16 mouse cellular contexts compared by ENCODE assay signal in genomic region chr11:72481952-72482351, GRCm38 (mm10). TPM values are rescaled to one million over a fixed set of nuclear protein-coding genes. Genes with fewer than 3 reads are reported as not detected.
DNase-seq lines count a peak whose midpoint lies in the region; ATAC-seq lines count a peak whose summit lies in the region.
"Had no signal": no experiment of that assay in that cellular context is flagged by ENCODE, and none has a peak within 500 bp of the region (broad histone marks: within the 10 kb centered on the region; RNA-seq: fewer than 3 reads in every experiment).

No protein-coding gene starts in this region.

- no peaks in the 10 kb centered on the region for H3K9me3 ChIP-seq in heart, embryonic 10.5 days
- no peaks in the 10 kb centered on the region for H3K9me3 ChIP-seq in liver, embryonic 15.5 days (replicated peaks)
- H3K9me3 ChIP-seq: hindbrain, embryonic 12.5 days; midbrain, embryonic 12.5 days had no signal

- peak; percentile 96 for DNase-seq in heart, embryonic 10.5 days (ENCODE audit: low spot score)
- DNase-seq in heart, postnatal 10 days: no peak
- peak; percentile 95 for DNase-seq in 416B (ENCODE audit: low read depth)
- DNase-seq in urinary bladder, postnatal 10 days (ENCODE audit: low spot score): no peak
- no peak for DNase-seq in cerebellum, adult 18-20 months
- DNase-seq in layer of hippocampus, postnatal 10 days (ENCODE audit: low spot score in 2 of 2): no peak
- DNase-seq: cerebellum, postnatal 25 days; kidney, adult 2 months; lung, embryonic 14.5 days; thymus, adult 2 months had no signal

- WGBS in heart, embryonic 10.5 days: 45% methylated on average over 4 of the region's 4 CpGs
- 18% methylated on average over 4 of the region's 4 CpGs for WGBS in liver, embryonic 15.5 days (ENCODE audit: insufficient replicate concordance)

- H3K27me3 ChIP-seq in heart, embryonic 10.5 days (ENCODE audit: insufficient read depth, poor library complexity, severe bottlenecking): peaks cover 20% of the 10 kb centered on the region
- H3K27me3 ChIP-seq in liver, embryonic 15.5 days: no peaks in the 10 kb centered on the region

- no peaks in the 10 kb centered on the region for H3K36me3 ChIP-seq in heart, embryonic 10.5 days
- H3K36me3 ChIP-seq in liver, embryonic 15.5 days (replicated peaks): no peaks in the 10 kb centered on the region
- H3K36me3 ChIP-seq: hindbrain, embryonic 12.5 days; midbrain, embryonic 12.5 days had no signal

- peaks cover 70% of the 10 kb centered on the region for H3K4me1 ChIP-seq in heart, embryonic 10.5 days
- H3K4me1 ChIP-seq in liver, embryonic 15.5 days (replicated peaks): peaks cover 93% of the 10 kb centered on the region

- H3K27ac ChIP-seq in heart, embryonic 10.5 days: peak overlapping the region; percentile 83
- H3K27ac ChIP-seq in liver, embryonic 15.5 days (replicated peaks): peak overlapping the region; percentile 71
- H3K27ac ChIP-seq: hindbrain, embryonic 12.5 days; midbrain, embryonic 12.5 days had no signal

- peak overlapping the region; percentile 45 for H3K4me2 ChIP-seq in liver, embryonic 15.5 days
- H3K4me2 ChIP-seq: hindbrain, embryonic 12.5 days; lung, embryonic 14.5 days; midbrain, embryonic 12.5 days had no signal

- no peak overlapping the region; the same call in 1 of the 2 replicates for H3K9ac ChIP-seq in liver, embryonic 15.5 days
- H3K9ac ChIP-seq: hindbrain, embryonic 12.5 days; lung, embryonic 14.5 days; midbrain, embryonic 12.5 days had no signal

- intact Hi-C loops in heart, postnatal 10 days (cut with DNase I): no loop called here

- ATAC-seq in common myeloid progenitor, adult 5-6 weeks (replicated peaks; ENCODE audit: low read depth, poor library complexity, severe bottlenecking): peak; percentile 13
- peak; percentile 82 for ATAC-seq in liver, embryonic 15.5 days (ENCODE audit: insufficient read depth)

- no peak overlapping the region for H3K4me3 ChIP-seq in heart, embryonic 10.5 days
- no peak overlapping the region for H3K4me3 ChIP-seq in liver, embryonic 15.5 days (replicated peaks)
- H3K4me3 ChIP-seq: hindbrain, embryonic 12.5 days; midbrain, embryonic 12.5 days had no signal

RNA-seq across cellular contexts. Expression of gene Spns2, which starts 7.8 kb away (rescaled TPM):
- polyA plus RNA-seq in heart, embryonic 10.5 days (2016; fragmentation: Nextera tagmentation; extraction: Ambion mirVana): 5.7 and 7.1 TPM in 2 replicates
- 10 to 100 TPM; 18.0 to 19.5 TPM for total RNA-seq in heart, postnatal 10 days (2021)
- total RNA-seq in common myeloid progenitor, adult 5-6 weeks (2017): 38.1 and 49.9 TPM in 2 replicates
- 4.1 and 5.3 TPM in 2 replicates for polyA plus RNA-seq in liver, embryonic 15.5 days (2015; fragmentation: Nextera tagmentation; extraction: Ambion mirVana)
- total RNA-seq in layer of hippocampus, postnatal 10 days (2021): 10 to 100 TPM; 58.4 to 59.6 TPM

RNA-seq across cellular contexts. Expression of gene Mybbp1a, which starts 40.8 kb away (rescaled TPM):
- polyA plus RNA-seq in heart, embryonic 10.5 days (2016; fragmentation: Nextera tagmentation; extraction: Ambion mirVana): 133 and 186 TPM in 2 replicates
- 10 to 100 TPM; 47.0 to 50.0 TPM for total RNA-seq in heart, postnatal 10 days (2021)
- total RNA-seq in common myeloid progenitor, adult 5-6 weeks (2017): 138 and 260 TPM in 2 replicates
- 66.0 and 70.7 TPM in 2 replicates for polyA plus RNA-seq in liver, embryonic 15.5 days (2015; fragmentation: Nextera tagmentation; extraction: Ambion mirVana)
- 10 to 100 TPM; 50.2 to 55.0 TPM for total RNA-seq in layer of hippocampus, postnatal 10 days (2021)

RNA-seq across cellular contexts. Expression of gene Ggt6, which starts 46.6 kb away (rescaled TPM):
- not detected in 2 replicates for polyA plus RNA-seq in heart, embryonic 10.5 days (2016; fragmentation: Nextera tagmentation; extraction: Ambion mirVana)
- total RNA-seq in heart, postnatal 10 days (2021): not detected
- total RNA-seq in common myeloid progenitor, adult 5-6 weeks (2017): not detected in 2 replicates
- 0.32 and 0.36 TPM in 2 replicates for polyA plus RNA-seq in liver, embryonic 15.5 days (2015; fragmentation: Nextera tagmentation; extraction: Ambion mirVana)
- total RNA-seq in layer of hippocampus, postnatal 10 days (2021): not detected
- total RNA-seq: left cerebral cortex, postnatal 14 days had no signal
- polyA plus RNA-seq: heart, embryonic 14.5 days; lung, embryonic 14.5 days; midbrain, embryonic 12.5 days had no signal

Comparison
In these comparisons a context has a peak if more than half of its experiments do, and no peak if none do; other contexts are left out.
1. DNase-seq: peak in heart, embryonic 10.5 days (single experiment) and 416B (single experiment); none in heart, postnatal 10 days (0 of 2), urinary bladder, postnatal 10 days (single experiment), cerebellum, adult 18-20 months (0 of 2) and layer of hippocampus, postnatal 10 days (0 of 2).